Mouse (Mus musculus) layer of hippocampus, postnatal 10 days (tissue): ENCODE data around the gene Aoc2. TPM values are rescaled to one million over a fixed set of nuclear protein-coding genes. Genes with fewer than 3 reads are reported as not detected.

Source experiments
- DNase-seq, 2 experiments: peaks; one replicate each; pipeline ENCODE4 v3.0.0; 2021; ENCODE audit warnings: low spot score in 2 of 2
- long read RNA-seq: library from polyadenylated mRNA; stranded (forward); transcript quantifications from one replicate; pipeline ENCODE4 v2.0.0, GENCODE M21; 2023
- total RNA-seq, 2 experiments: library from RNA; stranded (reverse); gene quantifications; 2 replicates each; pipeline ENCODE4 v1.2.3; 2021

Gene Aoc2
- 1 to 10 TPM; 4.8 TPM for total RNA-seq
- long read RNA-seq, partial matches to known transcripts = 0 of 1 reads
- long read RNA-seq, other reads (novel, unspliced or antisense) = 0 of 1 reads

GRCm38 (mm10) chr11:101324763-101325162 lies at the start of gene Aoc2:
Gene Aoc2 (plus strand): TSS chr11:101325063.
- no peak for DNase-seq

GRCm38 (mm10) chr11:101275309-101275708 lies 49.6 kb upstream of the Aoc2 start:
- DNase-seq = no peak

DNA sequence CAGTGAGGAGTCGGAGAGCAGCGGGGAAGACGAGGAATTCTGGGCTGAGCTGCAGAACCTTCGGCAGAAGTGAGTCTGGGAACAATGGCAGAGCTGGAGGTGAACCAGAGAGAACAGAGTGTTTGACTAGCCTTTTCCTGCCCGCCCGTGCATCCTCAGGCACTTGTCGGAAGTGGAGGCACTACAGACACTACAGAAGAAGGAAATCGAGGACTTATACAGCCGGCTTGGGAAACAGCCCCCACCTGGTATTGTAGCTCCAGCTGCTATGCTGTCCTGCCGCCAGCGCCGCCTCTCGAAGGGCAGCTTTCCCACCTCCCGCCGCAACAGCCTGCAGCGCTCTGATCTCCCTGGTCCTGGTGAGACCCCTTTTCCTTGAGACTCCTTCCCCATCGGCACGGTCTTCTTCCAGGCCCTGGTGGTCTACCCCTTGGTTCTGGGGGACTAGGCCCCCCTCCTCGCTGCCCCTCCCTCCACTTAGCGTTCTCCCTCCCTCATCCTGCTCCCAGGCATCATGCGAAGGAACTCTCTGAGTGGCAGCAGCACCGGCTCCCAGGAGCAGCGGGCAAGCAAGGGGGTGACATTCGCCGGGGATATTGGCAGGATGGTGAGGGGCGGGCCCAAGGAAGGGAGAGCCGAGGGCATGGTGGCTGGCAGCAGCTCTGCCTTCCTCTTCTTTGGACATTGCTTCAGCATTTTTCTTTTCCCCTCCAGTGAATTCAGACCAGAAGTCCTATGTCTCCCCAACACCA lies 48.4 kb upstream of the Aoc2 start:
- DNase-seq = peak in 1 of 2 experiments; percentile 15

DNA sequence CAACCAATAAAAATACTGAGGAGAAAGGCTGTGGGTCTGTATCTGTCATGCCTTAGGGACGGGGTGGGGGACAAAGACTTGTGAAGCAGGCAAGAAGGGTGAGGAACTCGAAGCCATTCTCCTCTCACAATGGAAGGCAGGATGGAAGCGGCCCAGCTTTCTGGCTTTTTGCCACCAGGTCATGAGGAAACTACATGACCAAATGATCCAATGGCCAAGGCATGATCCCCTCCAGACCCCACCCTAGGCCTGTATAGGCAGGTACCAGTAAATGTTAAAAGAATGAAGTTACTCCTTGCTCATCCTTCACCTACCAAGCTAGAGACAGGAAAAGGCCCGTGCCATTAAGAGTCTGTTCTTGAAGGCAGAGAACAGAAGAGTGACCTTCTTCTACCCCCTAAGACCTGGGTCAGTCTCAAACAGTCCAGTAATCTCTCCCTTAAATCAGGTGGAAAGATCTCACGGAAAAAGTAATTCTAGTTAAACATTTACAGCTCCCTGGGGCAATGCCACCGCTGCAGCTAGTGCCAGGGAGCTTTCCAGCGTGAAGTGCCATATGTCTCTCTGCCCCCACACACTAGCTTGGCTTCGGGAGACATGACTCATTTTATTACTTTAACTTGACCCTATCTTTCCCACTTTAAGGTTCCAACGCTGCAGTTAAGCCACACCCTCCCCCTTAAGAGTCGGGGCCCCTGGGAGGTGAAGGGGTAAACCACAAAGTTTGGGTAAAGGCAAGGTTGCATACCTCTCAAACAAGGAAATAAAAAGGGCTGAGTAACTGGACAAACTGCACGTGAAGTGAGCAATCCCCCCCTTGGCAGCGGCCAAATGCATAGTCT lies 47.3 kb upstream of the Aoc2 start:
- peak in 1 of 2 experiments; percentile 27 for DNase-seq

DNA sequence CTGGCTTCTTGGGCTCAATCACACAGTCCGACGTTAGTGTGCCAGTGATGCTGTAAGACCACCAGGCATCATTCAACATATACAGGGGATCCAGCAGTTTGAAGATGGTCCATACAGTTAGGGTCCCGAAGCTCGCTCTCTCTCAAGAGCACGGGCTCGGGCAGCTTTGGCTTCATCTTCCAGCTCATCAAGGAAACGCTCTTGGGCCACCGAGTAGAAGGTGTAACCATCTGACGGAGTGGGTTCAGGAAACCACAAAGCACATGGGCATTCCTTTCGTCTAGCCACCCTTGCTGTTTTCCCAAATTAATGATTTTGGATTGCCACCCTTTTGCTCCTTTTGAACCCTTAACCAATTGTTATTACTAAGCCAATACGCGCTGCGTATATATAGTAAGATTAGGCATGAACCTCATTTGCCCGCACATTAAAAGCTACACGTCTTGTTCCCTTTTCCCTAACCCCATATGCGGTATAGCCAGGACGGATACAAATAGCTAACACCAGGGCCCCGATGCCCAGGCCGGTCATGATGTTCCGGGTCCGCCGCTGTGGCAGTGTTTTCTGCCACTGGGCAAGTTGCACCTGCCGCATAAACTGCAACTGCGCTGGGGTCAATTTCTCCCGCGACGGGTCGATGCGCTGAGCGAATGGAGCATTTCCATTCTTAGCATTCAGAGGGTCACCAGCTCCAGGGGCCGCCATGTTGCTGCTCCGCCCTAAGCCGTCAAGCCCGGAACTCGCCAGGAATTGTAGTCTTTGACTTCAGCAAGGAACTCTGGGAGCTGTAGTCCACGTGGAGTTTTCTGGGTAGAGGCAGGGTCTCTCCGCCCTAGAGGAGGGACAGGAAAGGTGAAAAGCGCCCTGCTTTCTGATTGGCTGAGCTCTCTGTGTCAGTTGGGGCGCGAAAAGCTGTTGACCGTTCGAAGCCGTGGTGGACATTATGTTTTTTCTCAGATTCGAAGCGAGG lies 46.4 kb upstream of the Aoc2 start, which contains the start of the genes Cntd1 and Coa3:
Gene Cntd1 (plus strand): TSS at position 790 of the 970 bp plus-strand sequence.
Gene Coa3 (minus strand): TSS at position 892 of the 970 bp plus-strand sequence.
- peak; percentile 79 to 84 for DNase-seq

DNA sequence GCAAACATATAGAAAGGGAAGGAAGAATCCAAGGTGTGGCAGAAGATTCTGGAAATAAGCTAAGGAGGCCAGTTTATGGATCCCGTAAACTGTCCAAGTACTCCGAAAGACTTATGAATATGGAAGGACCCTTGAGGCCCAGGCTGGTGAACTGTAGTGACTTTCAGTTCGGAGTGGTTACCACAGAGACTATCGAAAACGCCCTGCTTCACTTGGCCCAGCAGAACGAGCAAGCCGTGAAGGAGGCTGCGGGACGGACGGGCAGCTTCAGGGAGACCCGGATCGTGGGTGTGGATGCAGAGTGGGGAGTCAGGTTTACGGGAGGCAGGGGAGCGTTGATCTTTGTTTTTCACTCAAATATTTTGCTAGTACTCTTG lies 45.7 kb upstream of the Aoc2 start:
- no peak for DNase-seq

- no peak for DNase-seq
Measured at GRCm38 (mm10) chr11:101280837-101281236, 44.0 kb upstream of the Aoc2 start.

- DNase-seq = no peak
Measured at GRCm38 (mm10) chr11:101282896-101283295, 42.0 kb upstream of the Aoc2 start.

GRCm38 (mm10) chr11:101283805-101284204 lies 41.1 kb upstream of the Aoc2 start:
- DNase-seq = no peak

DNA sequence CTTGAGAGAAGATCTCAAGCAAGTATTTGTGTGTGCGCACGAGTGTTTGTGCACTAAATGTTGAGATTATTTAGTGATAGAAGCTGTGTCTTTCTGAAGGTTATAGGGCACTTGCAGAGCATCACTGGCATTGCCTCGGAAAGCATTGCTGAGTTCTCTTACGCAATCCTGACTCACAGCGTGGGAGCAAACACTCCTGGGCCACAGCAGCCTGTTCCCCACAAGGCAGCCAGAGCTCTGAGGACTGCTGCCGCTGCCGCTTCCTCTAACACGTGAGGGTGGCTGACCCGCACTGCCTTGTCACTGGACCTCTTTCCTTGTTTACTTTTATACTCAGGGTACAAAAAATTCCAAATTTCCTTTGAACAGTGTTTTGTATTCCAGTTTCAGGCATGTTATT lies 37.6 kb upstream of the Aoc2 start:
- DNase-seq = no peak

DNA sequence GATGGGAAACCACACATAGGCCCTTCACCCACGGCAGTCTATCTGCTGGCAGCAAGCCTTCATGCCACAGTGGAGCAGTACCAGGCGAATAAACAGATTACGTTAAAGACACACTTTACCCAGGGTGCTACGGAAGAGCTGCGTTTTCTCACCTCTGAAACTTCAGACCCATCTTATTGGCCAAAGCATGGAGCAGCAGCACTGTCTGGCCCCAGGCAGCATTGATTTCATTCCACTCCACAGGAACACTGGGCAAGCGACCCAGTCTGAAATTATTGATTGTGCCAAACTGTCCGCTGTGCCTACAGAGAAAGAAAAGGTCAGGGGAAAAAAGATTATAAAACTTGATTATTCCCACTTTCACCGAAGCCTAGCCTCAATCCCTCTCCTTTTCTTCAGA lies 33.6 kb upstream of the Aoc2 start:
- no peak for DNase-seq

DNA sequence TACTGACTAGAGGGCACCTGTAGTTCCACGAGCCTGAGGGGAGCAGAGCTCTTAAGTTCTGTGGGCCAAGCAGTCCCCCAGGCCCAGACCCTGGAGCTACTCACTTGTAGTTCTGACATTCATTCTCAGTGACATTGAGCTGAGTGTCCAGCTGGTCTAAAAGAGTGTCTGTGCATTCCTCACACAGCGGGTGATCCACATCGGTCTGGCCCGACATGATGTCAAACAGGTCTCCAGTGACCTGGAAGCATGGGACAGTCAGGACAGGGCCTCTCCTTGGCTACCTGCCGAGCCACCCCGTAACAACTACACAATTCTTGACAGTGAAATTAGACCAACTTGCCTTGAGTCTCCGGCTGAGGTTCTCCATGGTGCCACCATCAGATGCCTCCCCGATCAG lies 29.7 kb upstream of the Aoc2 start:
- no peak for DNase-seq

- DNase-seq = no peak
Measured at GRCm38 (mm10) chr11:101300881-101301280, 24.0 kb upstream of the Aoc2 start.

GRCm38 (mm10) chr11:101301299-101302003 lies 23.4 kb upstream of the Aoc2 start:
- DNase-seq = no peak

GRCm38 (mm10) chr11:101302004-101302798 lies 22.7 kb upstream of the Aoc2 start, which contains the start of gene Becn1:
Gene Becn1 (minus strand): TSS chr11:101302286.
- peak; percentile 99 for DNase-seq

DNA sequence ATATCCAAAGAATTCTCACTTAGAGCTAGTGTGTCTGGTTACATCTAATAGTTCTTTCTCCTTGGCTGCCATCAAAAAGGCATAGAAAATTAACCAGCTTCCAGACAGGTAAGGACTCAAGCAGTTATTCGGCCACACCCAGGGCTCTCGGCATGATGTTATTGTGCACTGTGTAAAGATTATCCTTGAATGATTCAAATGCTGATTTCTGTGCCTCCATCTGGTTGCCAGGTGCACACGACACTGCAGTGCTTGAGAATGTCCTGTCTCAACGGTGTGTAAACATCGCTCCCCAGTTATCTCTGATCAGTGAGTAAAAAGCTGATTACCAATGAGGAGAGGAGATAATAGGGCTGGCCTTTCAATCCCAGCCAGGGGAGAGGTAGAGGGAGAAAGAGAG lies 17.1 kb upstream of the Aoc2 start:
- DNase-seq = no peak

- no peak for DNase-seq
Measured at GRCm38 (mm10) chr11:101311083-101311482, 13.8 kb upstream of the Aoc2 start.

DNA sequence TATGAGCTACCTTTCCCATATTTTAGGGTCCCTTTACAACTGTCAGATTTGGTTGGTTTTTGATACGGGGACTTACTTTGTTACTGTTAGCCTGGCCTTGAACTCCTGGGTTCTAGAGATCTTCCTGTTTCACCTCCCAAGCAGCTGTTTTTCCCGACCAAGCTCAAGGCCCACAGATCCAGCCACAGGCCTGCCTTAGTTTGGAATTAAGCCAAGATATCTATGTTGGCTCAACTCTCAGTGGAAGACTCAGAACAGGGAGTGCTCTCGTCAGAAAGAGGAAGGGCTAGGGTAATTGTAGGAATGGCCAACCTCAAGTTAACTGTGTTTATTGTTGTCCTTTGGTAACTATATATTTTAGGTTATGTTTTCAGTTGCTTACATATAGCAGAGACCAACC lies 12.7 kb upstream of the Aoc2 start:
- DNase-seq = no peak

DNA sequence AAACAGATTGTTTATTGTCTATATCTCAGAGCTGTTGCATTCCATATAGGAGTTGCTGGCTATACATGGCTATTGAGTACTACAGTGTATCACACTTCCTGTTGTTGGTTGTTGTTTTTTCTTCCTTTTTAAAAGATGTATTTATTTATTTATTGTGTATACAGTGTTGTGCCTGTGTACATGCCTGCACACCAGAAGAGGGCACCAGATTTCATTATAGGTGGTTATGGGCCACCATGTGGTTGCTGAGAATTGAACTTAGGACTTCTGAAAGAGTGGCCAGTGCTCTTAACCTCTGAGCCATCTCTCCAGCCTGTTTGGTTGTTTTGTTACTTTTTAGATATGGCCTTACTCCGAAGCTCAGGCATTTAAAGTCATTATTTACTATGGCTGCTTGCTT lies 10.3 kb upstream of the Aoc2 start:
- DNase-seq = no peak
